23 mouse cellular contexts compared by ENCODE assay signal in genomic region chr19:3271366-3271765, GRCm38 (mm10). TPM values are rescaled to one million over a fixed set of nuclear protein-coding genes. Genes with fewer than 3 reads are reported as not detected.
A peak's percentile ranks its signal among the peaks of the same experiment; 100 is the strongest.
DNase-seq lines count a peak whose midpoint lies in the region; ATAC-seq and TF ChIP-seq lines count a peak whose summit lies in the region.
"Had no signal": no experiment of that assay in that cellular context is flagged by ENCODE, and none has a peak within 500 bp of the region (broad histone marks: within the 10 kb centered on the region; RNA-seq: fewer than 3 reads in every experiment).

No protein-coding gene starts in this region.

- ATAC-seq in liver, postnatal 0 days: no peak
- ATAC-seq in liver, embryonic 12.5 days: no peak
- ATAC-seq in stomach, postnatal 0 days (ENCODE audit: low FRiP score, low TSS enrichment): no peak
- ATAC-seq: CD4-positive, CD25-positive, alpha-beta regulatory T cell, adult 4 months; forebrain, embryonic 15.5 days had no signal

- WGBS in heart, embryonic 10.5 days: 82% methylated on average over 6 of the region's 6 CpGs
- 85% methylated on average over 6 of the region's 6 CpGs for WGBS in liver, postnatal 0 days (ENCODE audit: insufficient replicate concordance)
- 72% methylated on average over 6 of the region's 6 CpGs for WGBS in liver, embryonic 12.5 days (ENCODE audit: insufficient replicate concordance)
- WGBS in stomach, postnatal 0 days: 91% methylated on average over 6 of the region's 6 CpGs

- H3K27ac ChIP-seq in heart, embryonic 10.5 days: no peak overlapping the region
- H3K27ac ChIP-seq in liver, postnatal 0 days (ENCODE audit: low read depth): no peak overlapping the region
- no peak overlapping the region for H3K27ac ChIP-seq in liver, embryonic 12.5 days
- no peak overlapping the region for H3K27ac ChIP-seq in stomach, postnatal 0 days (replicated peaks)
- H3K27ac ChIP-seq: embryonic facial prominence, embryonic 12.5 days; embryonic facial prominence, embryonic 15.5 days; forebrain, embryonic 12.5 days; forebrain, embryonic 15.5 days; heart, embryonic 15.5 days; hindbrain, embryonic 12.5 days; hindbrain, embryonic 15.5 days had no signal

- no peak overlapping the region for H3K4me3 ChIP-seq in heart, embryonic 10.5 days
- H3K4me3 ChIP-seq in liver, postnatal 0 days (ENCODE audit: low read depth, low read length): no peak overlapping the region
- no peak overlapping the region for H3K4me3 ChIP-seq in liver, embryonic 12.5 days
- no peak overlapping the region for H3K4me3 ChIP-seq in stomach, postnatal 0 days (ENCODE audit: low read depth, low read length)
- H3K4me3 ChIP-seq: embryonic facial prominence, embryonic 12.5 days; embryonic facial prominence, embryonic 15.5 days; forebrain, embryonic 12.5 days; forebrain, embryonic 15.5 days; heart, embryonic 12.5 days; heart, embryonic 15.5 days; hindbrain, embryonic 12.5 days; hindbrain, embryonic 15.5 days had no signal

- H3K4me1 ChIP-seq in heart, embryonic 10.5 days: no peaks in the 10 kb centered on the region
- no peaks in the 10 kb centered on the region for H3K4me1 ChIP-seq in liver, postnatal 0 days (ENCODE audit: insufficient read depth)
- H3K4me1 ChIP-seq in liver, embryonic 12.5 days: no peaks in the 10 kb centered on the region
- no peaks in the 10 kb centered on the region for H3K4me1 ChIP-seq in stomach, postnatal 0 days (replicated peaks; ENCODE audit: control insufficient read depth, insufficient read depth)
- H3K4me1 ChIP-seq: embryonic facial prominence, embryonic 12.5 days; embryonic facial prominence, embryonic 15.5 days; forebrain, embryonic 12.5 days; forebrain, embryonic 15.5 days; heart, embryonic 12.5 days; heart, embryonic 15.5 days; hindbrain, embryonic 12.5 days; hindbrain, embryonic 15.5 days had no signal

- TF ChIP-seq EP300 in liver, postnatal 0 days (IDR thresholded peaks at IDR 0.05; ENCODE audit: low read depth): no peak
- no peak for TF ChIP-seq EP300 in stomach, postnatal 0 days (optimal IDR thresholded peaks at IDR 0.05)

- peak; percentile 56 for DNase-seq in heart, embryonic 10.5 days (ENCODE audit: low spot score)
- no peak for DNase-seq in heart, postnatal 14 days
- DNase-seq in liver, postnatal 0 days: peak; percentile 8
- DNase-seq in stomach, postnatal 0 days (ENCODE audit: low spot score): peak; percentile 11
- no peak for DNase-seq in kidney, postnatal 36 days
- DNase-seq: adrenal gland, adult 2 months; adrenal gland, postnatal 14 days; cerebellum, adult 11 months; cerebellum, adult 9-11 months; cerebellum, postnatal 25 days; gastrocnemius, postnatal 10 days; gastrocnemius, postnatal 36 days; heart, postnatal 10 days had no signal

- no peak overlapping the region for H3K4me2 ChIP-seq in liver, postnatal 0 days (ENCODE audit: low read depth, low read length)
- H3K4me2 ChIP-seq in liver, embryonic 12.5 days: no peak overlapping the region
- no peak overlapping the region for H3K4me2 ChIP-seq in stomach, postnatal 0 days (replicated peaks; ENCODE audit: low read depth)
- H3K4me2 ChIP-seq: embryonic facial prominence, embryonic 12.5 days; embryonic facial prominence, embryonic 15.5 days; forebrain, embryonic 12.5 days; forebrain, embryonic 15.5 days; heart, embryonic 12.5 days; heart, embryonic 15.5 days; hindbrain, embryonic 12.5 days; hindbrain, embryonic 15.5 days had no signal

- no peak overlapping the region for H3K9ac ChIP-seq in liver, postnatal 0 days (replicated peaks)
- no peak overlapping the region for H3K9ac ChIP-seq in liver, embryonic 12.5 days
- no peak overlapping the region for H3K9ac ChIP-seq in stomach, postnatal 0 days (ENCODE audit: low read length)
- H3K9ac ChIP-seq: embryonic facial prominence, embryonic 12.5 days; embryonic facial prominence, embryonic 15.5 days; forebrain, embryonic 12.5 days; forebrain, embryonic 15.5 days; heart, embryonic 12.5 days; heart, embryonic 15.5 days; hindbrain, embryonic 12.5 days; hindbrain, embryonic 15.5 days had no signal

- H3K36me3 ChIP-seq in heart, embryonic 10.5 days: peaks cover 98% of the 10 kb centered on the region
- peaks cover 42% of the 10 kb centered on the region for H3K36me3 ChIP-seq in liver, postnatal 0 days (replicated peaks; ENCODE audit: insufficient read depth, low read length)
- peaks cover 99% of the 10 kb centered on the region for H3K36me3 ChIP-seq in liver, embryonic 12.5 days
- H3K36me3 ChIP-seq in stomach, postnatal 0 days (ENCODE audit: control insufficient read depth, insufficient read depth, low read length): peaks cover 24% of the 10 kb centered on the region

- intact Hi-C loops in heart, postnatal 14 days (cut with DNase I): no loop called here

- no peaks in the 10 kb centered on the region for H3K9me3 ChIP-seq in heart, embryonic 10.5 days
- H3K9me3 ChIP-seq in liver, postnatal 0 days (ENCODE audit: low read length): no peaks in the 10 kb centered on the region
- H3K9me3 ChIP-seq in liver, embryonic 12.5 days (replicated peaks): no peaks in the 10 kb centered on the region
- H3K9me3 ChIP-seq in stomach, postnatal 0 days (ENCODE audit: control insufficient read depth, low read length): no peaks in the 10 kb centered on the region
- H3K9me3 ChIP-seq: embryonic facial prominence, embryonic 12.5 days; embryonic facial prominence, embryonic 15.5 days; forebrain, embryonic 12.5 days; forebrain, embryonic 15.5 days; heart, embryonic 12.5 days; heart, embryonic 15.5 days; hindbrain, embryonic 12.5 days; hindbrain, embryonic 15.5 days had no signal

- H3K27me3 ChIP-seq in heart, embryonic 10.5 days (ENCODE audit: insufficient read depth, poor library complexity, severe bottlenecking): no peaks in the 10 kb centered on the region
- no peaks in the 10 kb centered on the region for H3K27me3 ChIP-seq in liver, postnatal 0 days (ENCODE audit: insufficient read depth, low read length)
- H3K27me3 ChIP-seq in liver, embryonic 12.5 days (replicated peaks): no peaks in the 10 kb centered on the region
- no peaks in the 10 kb centered on the region for H3K27me3 ChIP-seq in stomach, postnatal 0 days (ENCODE audit: control insufficient read depth, insufficient read depth, low read length)
- H3K27me3 ChIP-seq: embryonic facial prominence, embryonic 12.5 days; embryonic facial prominence, embryonic 15.5 days; forebrain, embryonic 12.5 days; forebrain, embryonic 15.5 days; heart, embryonic 12.5 days; heart, embryonic 15.5 days; hindbrain, embryonic 12.5 days; hindbrain, embryonic 15.5 days had no signal

- no peak for TF ChIP-seq CTCF in liver, postnatal 0 days (IDR thresholded peaks at IDR 0.05; ENCODE audit: low read depth)
- TF ChIP-seq CTCF in stomach, postnatal 0 days (IDR thresholded peaks at IDR 0.05; ENCODE audit: low read depth): no peak

RNA-seq across cellular contexts. Expression of gene Mrpl21, which starts 11.3 kb away (rescaled TPM):
- polyA plus RNA-seq in heart, embryonic 10.5 days (2016; fragmentation: Nextera tagmentation; extraction: Ambion mirVana): 114 and 118 TPM in 2 replicates
- 10 to 100 TPM; 77.3 to 80.9 TPM for total RNA-seq in heart, postnatal 14 days (2021)
- 43.9 and 45.5 TPM in 2 replicates for polyA plus RNA-seq in liver, postnatal 0 days (2015; fragmentation: Nextera tagmentation; extraction: Ambion mirVana)
- polyA plus RNA-seq in liver, embryonic 12.5 days (2016; fragmentation: Nextera tagmentation; extraction: Ambion mirVana): 95.7 and 99.8 TPM in 2 replicates
- polyA plus RNA-seq in stomach, postnatal 0 days (2015; fragmentation: Nextera tagmentation; extraction: Ambion mirVana): 81.6 and 87.2 TPM in 2 replicates

RNA-seq across cellular contexts. Expression of gene Ighmbp2, which starts 11.5 kb away (rescaled TPM):
- 7.2 and 7.4 TPM in 2 replicates for polyA plus RNA-seq in heart, embryonic 10.5 days (2016; fragmentation: Nextera tagmentation; extraction: Ambion mirVana)
- total RNA-seq in heart, postnatal 14 days (2021): 1 to 10 TPM; 2.9 to 3.8 TPM
- 1.4 and 1.8 TPM in 2 replicates for polyA plus RNA-seq in liver, postnatal 0 days (2015; fragmentation: Nextera tagmentation; extraction: Ambion mirVana)
- 5.1 and 5.7 TPM in 2 replicates for polyA plus RNA-seq in liver, embryonic 12.5 days (2016; fragmentation: Nextera tagmentation; extraction: Ambion mirVana)
- 3.9 and 4.0 TPM in 2 replicates for polyA plus RNA-seq in stomach, postnatal 0 days (2015; fragmentation: Nextera tagmentation; extraction: Ambion mirVana)

RNA-seq across cellular contexts. Expression of gene Cpt1a, which starts 50.8 kb away (rescaled TPM):
- polyA plus RNA-seq in heart, embryonic 10.5 days (2016; fragmentation: Nextera tagmentation; extraction: Ambion mirVana): 7.1 and 12.5 TPM in 2 replicates
- total RNA-seq in heart, postnatal 14 days (2021): 10 to 100 TPM; 80.3 to 87.5 TPM
- 139 and 140 TPM in 2 replicates for polyA plus RNA-seq in liver, postnatal 0 days (2015; fragmentation: Nextera tagmentation; extraction: Ambion mirVana)
- 7.0 and 8.3 TPM in 2 replicates for polyA plus RNA-seq in liver, embryonic 12.5 days (2016; fragmentation: Nextera tagmentation; extraction: Ambion mirVana)
- 59.5 and 62.0 TPM in 2 replicates for polyA plus RNA-seq in stomach, postnatal 0 days (2015; fragmentation: Nextera tagmentation; extraction: Ambion mirVana)

Comparison
In these comparisons a context has a peak if more than half of its experiments do, and no peak if none do; other contexts are left out.
1. DNase-seq: peak in heart, embryonic 10.5 days (single experiment), liver, postnatal 0 days (single experiment) and stomach, postnatal 0 days (single experiment); none in heart, postnatal 14 days (0 of 2) and kidney, postnatal 36 days (0 of 2).